Mouse (Mus musculus) thymus, adult 2 months (tissue): Measurements from ENCODE around the gene Oxsr1.

Experiments
- CTCF ChIP-seq: fragments of 200-500 bp; IDR thresholded peaks from 2 replicates; pipeline ENCODE4 v1.5.1; 2012; ENCODE audit warnings: mild to moderate bottlenecking, control low read depth, low read length, moderate library complexity, borderline replicate concordance; ENCODE audit not compliant: control insufficient read depth, poor library complexity, insufficient read depth; ENCODE audit errors: extremely low read depth
- POLR2A ChIP-seq: fragments of 200-500 bp; IDR thresholded peaks from 2 replicates; pipeline ENCODE4 v1.6.1; 2012; ENCODE audit warnings: mild to moderate bottlenecking, low read length, control low read depth, moderate library complexity; ENCODE audit not compliant: control insufficient read depth, poor library complexity, insufficient read depth; ENCODE audit errors: extremely low read depth

GRCm38 (mm10) chr9:119271496-119271895 is 50.7 kb downstream of the Oxsr1 start:
- TF ChIP-seq CTCF (no peak), POLR2A (no peak)
